Mouse (Mus musculus): ENCODE data around the gene Mmp9. TPM values are rescaled to one million over a fixed set of nuclear protein-coding genes. Genes with fewer than 3 reads are reported as not detected.

Mmp9 gene
- polyA plus RNA-seq, 1 experiment from 2014 or later: 22.5 TPM

- Histone ChIP-seq H3K4me1 (ENCODE audit: control insufficient read depth, insufficient read depth, low read depth, low read length) (no peaks in the 10 kb centered on the region), H3K27me3 (replicated peaks; ENCODE audit: control insufficient read depth, insufficient read depth, low read length) (no peaks in the 10 kb centered on the region), H3K9me3 (ENCODE audit: control insufficient read depth, low read length) (no peaks in the 10 kb centered on the region), H3K4me2 (ENCODE audit: low read length) (no peak overlapping the region), H3K27ac (ENCODE audit: low read depth, low read length) (no peak overlapping the region), H3K36me3 (ENCODE audit: control insufficient read depth, insufficient read depth, low read length) (peaks cover 70% of the 10 kb centered on the region), H3K4me3 (ENCODE audit: low read length) (no peak overlapping the region), H3K9ac (ENCODE audit: low read depth, low read length) (no peak overlapping the region)
- WGBS: 92% methylated on average over 15 of the region's 15 CpGs
- no peak for ATAC-seq
These were observed 41.5 kb upstream of the Mmp9 start for GRCm38 (mm10) chr2:164899034-164899433.

- no peak for ATAC-seq
- Histone ChIP-seq H3K27me3 (replicated peaks; ENCODE audit: control insufficient read depth, insufficient read depth, low read length) (no peaks in the 10 kb centered on the region), H3K4me2 (ENCODE audit: low read length) (no peak overlapping the region), H3K36me3 (ENCODE audit: control insufficient read depth, insufficient read depth, low read length) (peaks cover 69% of the 10 kb centered on the region), H3K9me3 (ENCODE audit: control insufficient read depth, low read length) (no peaks in the 10 kb centered on the region), H3K4me1 (ENCODE audit: control insufficient read depth, insufficient read depth, low read depth, low read length) (no peaks in the 10 kb centered on the region), H3K27ac (ENCODE audit: low read depth, low read length) (no peak overlapping the region), H3K9ac (ENCODE audit: low read depth, low read length) (no peak overlapping the region), H3K4me3 (ENCODE audit: low read length) (no peak overlapping the region)
- 92% methylated on average over 16 of the region's 16 CpGs for WGBS
These were observed 40.7 kb upstream of the Mmp9 start for GRCm38 (mm10) chr2:164899723-164900459.

- Histone ChIP-seq H3K4me2 (ENCODE audit: low read length) (no peak overlapping the region), H3K27me3 (replicated peaks; ENCODE audit: control insufficient read depth, insufficient read depth, low read length) (no peaks in the 10 kb centered on the region), H3K4me1 (ENCODE audit: control insufficient read depth, insufficient read depth, low read depth, low read length) (no peaks in the 10 kb centered on the region), H3K4me3 (ENCODE audit: low read length) (no peak overlapping the region), H3K36me3 (ENCODE audit: control insufficient read depth, insufficient read depth, low read length) (peaks cover 64% of the 10 kb centered on the region), H3K27ac (ENCODE audit: low read depth, low read length) (no peak overlapping the region), H3K9ac (ENCODE audit: low read depth, low read length) (no peak overlapping the region), H3K9me3 (ENCODE audit: control insufficient read depth, low read length) (peaks cover 4% of the 10 kb centered on the region; the same call in 1 of the 2 replicates)
- no peak for ATAC-seq
- 96% methylated on average over 13 of the region's 13 CpGs for WGBS
These were observed 39.2 kb upstream of the Mmp9 start for GRCm38 (mm10) chr2:164901380-164901779.

- H3K9me3 ChIP-seq (ENCODE audit: control insufficient read depth, low read length): peaks cover 4% of the 10 kb centered on the region; the same call in 1 of the 2 replicates
- H3K9ac ChIP-seq (ENCODE audit: low read depth, low read length): no peak overlapping the region
- no peak overlapping the region for H3K4me2 ChIP-seq (ENCODE audit: low read length)
- H3K4me1 ChIP-seq (ENCODE audit: control insufficient read depth, insufficient read depth, low read depth, low read length): no peaks in the 10 kb centered on the region
- peaks cover 65% of the 10 kb centered on the region for H3K36me3 ChIP-seq (ENCODE audit: control insufficient read depth, insufficient read depth, low read length)
- ATAC-seq: no peak
- no peak overlapping the region for H3K27ac ChIP-seq (ENCODE audit: low read depth, low read length)
- no peak overlapping the region for H3K4me3 ChIP-seq (ENCODE audit: low read length)
- WGBS: 64% methylated on average over 1 of the region's 1 CpGs
- H3K27me3 ChIP-seq (replicated peaks; ENCODE audit: control insufficient read depth, insufficient read depth, low read length): no peaks in the 10 kb centered on the region
These were observed 37.1 kb upstream of the Mmp9 start for GRCm38 (mm10) chr2:164903496-164903895.

- Histone ChIP-seq H3K9ac (ENCODE audit: low read depth, low read length) (no peak overlapping the region), H3K4me2 (ENCODE audit: low read length) (no peak overlapping the region), H3K27ac (ENCODE audit: low read depth, low read length) (no peak overlapping the region), H3K4me1 (ENCODE audit: control insufficient read depth, insufficient read depth, low read depth, low read length) (peaks cover 14% of the 10 kb centered on the region), H3K9me3 (ENCODE audit: control insufficient read depth, low read length) (peaks cover 4% of the 10 kb centered on the region; the same call in 1 of the 2 replicates), H3K4me3 (ENCODE audit: low read length) (no peak overlapping the region), H3K27me3 (replicated peaks; ENCODE audit: control insufficient read depth, insufficient read depth, low read length) (no peaks in the 10 kb centered on the region), H3K36me3 (ENCODE audit: control insufficient read depth, insufficient read depth, low read length) (peaks cover 53% of the 10 kb centered on the region)
- 98% methylated on average over 4 of the region's 4 CpGs for WGBS
- ATAC-seq: no peak
These were observed 34.5 kb upstream of the Mmp9 start for GRCm38 (mm10) chr2:164906071-164906470.

- ATAC-seq: no peak
- no peak overlapping the region for H3K4me3 ChIP-seq (ENCODE audit: low read length)
- H3K4me2 ChIP-seq (ENCODE audit: low read length): no peak overlapping the region
- no peaks in the 10 kb centered on the region for H3K27me3 ChIP-seq (replicated peaks; ENCODE audit: control insufficient read depth, insufficient read depth, low read length)
- H3K9me3 ChIP-seq (ENCODE audit: control insufficient read depth, low read length): peaks cover 4% of the 10 kb centered on the region; the same call in 1 of the 2 replicates
- H3K9ac ChIP-seq (ENCODE audit: low read depth, low read length): no peak overlapping the region
- WGBS: 96% methylated on average over 12 of the region's 12 CpGs
- H3K27ac ChIP-seq (ENCODE audit: low read depth, low read length): no peak overlapping the region
- H3K36me3 ChIP-seq (ENCODE audit: control insufficient read depth, insufficient read depth, low read length): peaks cover 41% of the 10 kb centered on the region
- H3K4me1 ChIP-seq (ENCODE audit: control insufficient read depth, insufficient read depth, low read depth, low read length): peaks cover 20% of the 10 kb centered on the region
These were observed 33.1 kb upstream of the Mmp9 start for GRCm38 (mm10) chr2:164907511-164907910.

- peaks cover 41% of the 10 kb centered on the region for H3K36me3 ChIP-seq (ENCODE audit: control insufficient read depth, insufficient read depth, low read length)
- no peaks in the 10 kb centered on the region for H3K27me3 ChIP-seq (replicated peaks; ENCODE audit: control insufficient read depth, insufficient read depth, low read length)
- no peak overlapping the region for H3K27ac ChIP-seq (ENCODE audit: low read depth, low read length)
- no peak overlapping the region for H3K4me3 ChIP-seq (ENCODE audit: low read length)
- peaks cover 20% of the 10 kb centered on the region for H3K4me1 ChIP-seq (ENCODE audit: control insufficient read depth, insufficient read depth, low read depth, low read length)
- H3K4me2 ChIP-seq (ENCODE audit: low read length): no peak overlapping the region
- no peak overlapping the region for H3K9ac ChIP-seq (ENCODE audit: low read depth, low read length)
- peaks cover 4% of the 10 kb centered on the region; the same call in 1 of the 2 replicates for H3K9me3 ChIP-seq (ENCODE audit: control insufficient read depth, low read length)
- WGBS: 98% methylated on average over 5 of the region's 5 CpGs
- ATAC-seq: no peak
These were observed 32.6 kb upstream of the Mmp9 start for GRCm38 (mm10) chr2:164908011-164908410.

- Histone ChIP-seq H3K27me3 (replicated peaks; ENCODE audit: control insufficient read depth, insufficient read depth, low read length) (no peaks in the 10 kb centered on the region), H3K4me2 (ENCODE audit: low read length) (no peak overlapping the region), H3K9me3 (ENCODE audit: control insufficient read depth, low read length) (peaks cover 4% of the 10 kb centered on the region; the same call in 1 of the 2 replicates), H3K27ac (ENCODE audit: low read depth, low read length) (no peak overlapping the region), H3K36me3 (ENCODE audit: control insufficient read depth, insufficient read depth, low read length) (peaks cover 44% of the 10 kb centered on the region), H3K4me1 (ENCODE audit: control insufficient read depth, insufficient read depth, low read depth, low read length) (peaks cover 20% of the 10 kb centered on the region), H3K4me3 (ENCODE audit: low read length) (no peak overlapping the region), H3K9ac (ENCODE audit: low read depth, low read length) (no peak overlapping the region)
- no peak for ATAC-seq
- WGBS: 93% methylated on average over 3 of the region's 3 CpGs
These were observed 31.5 kb upstream of the Mmp9 start for GRCm38 (mm10) chr2:164909100-164909499.

GRCm38 (mm10) chr2:164909542-164909941 is 31.0 kb upstream of the Mmp9 start:
- Histone ChIP-seq H3K4me1 (ENCODE audit: control insufficient read depth, insufficient read depth, low read depth, low read length) (peaks cover 20% of the 10 kb centered on the region), H3K27ac (ENCODE audit: low read depth, low read length) (no peak overlapping the region), H3K9me3 (ENCODE audit: control insufficient read depth, low read length) (peaks cover 4% of the 10 kb centered on the region; the same call in 1 of the 2 replicates), H3K4me3 (ENCODE audit: low read length) (peak overlapping the region; percentile 91), H3K36me3 (ENCODE audit: control insufficient read depth, insufficient read depth, low read length) (peaks cover 41% of the 10 kb centered on the region), H3K27me3 (replicated peaks; ENCODE audit: control insufficient read depth, insufficient read depth, low read length) (no peaks in the 10 kb centered on the region), H3K4me2 (ENCODE audit: low read length) (peak overlapping the region; percentile 90), H3K9ac (ENCODE audit: low read depth, low read length) (no peak overlapping the region; the same call in 1 of the 2 replicates)
- WGBS: 92% methylated on average over 1 of the region's 1 CpGs
- no peak for ATAC-seq

Measured in hindbrain, embryonic 16.5 days (tissue).